Mouse (Mus musculus) CH12.LX (cell line): Measurements from ENCODE around the gene Esam. TPM values are rescaled to one million over a fixed set of nuclear protein-coding genes. Genes with fewer than 3 reads are reported as not detected.

Experiments used
- DNase-seq: peaks from one replicate; pipeline ENCODE4 v3.0.0-alpha.2; 2013; ENCODE audit errors: extremely low read depth
- H3K27ac ChIP-seq: 2 replicates; pipeline ENCODE4 v1.5.1; 2012; ENCODE audit warnings: low read depth, mild to moderate bottlenecking, control low read depth, moderate library complexity; ENCODE audit not compliant: insufficient read depth
- H3K27me3 ChIP-seq: replicated peaks from 2 replicates; pipeline ENCODE3; 2012; ENCODE audit warnings: inconsistent platforms
- H3K36me3 ChIP-seq, 2 experiments: replicated peaks in 1 of 2; 2 replicates each; pipeline versions ENCODE3 to v1.6.1; 2012; ENCODE audit warnings: inconsistent platforms in 1 of 2, low read length in 1 of 2, mild to moderate bottlenecking in 1 of 2, mixed read lengths in 1 of 2, moderate library complexity in 1 of 2; ENCODE audit not compliant: control insufficient read depth in 1 of 2, insufficient read depth in 1 of 2
- H3K4me1 ChIP-seq, 2 experiments: 2 replicates each; pipeline ENCODE4 v1.6.1; 2012; ENCODE audit warnings: inconsistent platforms in 1 of 2, moderate library complexity in 1 of 2; ENCODE audit not compliant: insufficient read depth in 2 of 2, control insufficient read depth in 1 of 2
- H3K4me2 ChIP-seq: 2 replicates; pipeline ENCODE4 v1.6.1; 2012; ENCODE audit warnings: low read depth, mild to moderate bottlenecking, control low read depth; ENCODE audit not compliant: poor library complexity, insufficient read depth, severe bottlenecking
- H3K4me3 ChIP-seq, 3 experiments: fragments of 150-350 bp in 1 of 3; sonication (generic) in 1 of 3; replicated peaks in 1 of 3; 2 replicates each; pipeline versions ENCODE3 to v1.5.1; 2011 to 2012; ENCODE audit warnings: low read depth in 2 of 3, low read length in 2 of 3, mild to moderate bottlenecking in 2 of 3, moderate library complexity in 2 of 3, control low read depth in 1 of 3, improper control_type of control experiment in 1 of 3, inconsistent platforms in 1 of 3, mixed read lengths in 1 of 3; ENCODE audit not compliant: poor library complexity in 1 of 3
- H3K79me2 ChIP-seq: replicated peaks from 2 replicates; pipeline ENCODE4 v1.6.1; 2012; ENCODE audit warnings: mild to moderate bottlenecking, moderate library complexity; ENCODE audit not compliant: control insufficient read depth, poor library complexity, insufficient read depth, severe bottlenecking; ENCODE audit errors: extremely low read depth
- H3K9ac ChIP-seq: 2 replicates; pipeline ENCODE4 v1.6.1; 2012; ENCODE audit warnings: low read depth, mild to moderate bottlenecking, control low read depth, moderate library complexity; ENCODE audit not compliant: insufficient read depth
- H3K9me3 ChIP-seq: replicated peaks from 2 replicates; pipeline ENCODE3; 2012; ENCODE audit warnings: low read length, inconsistent platforms, mixed read lengths
- CHD1 ChIP-seq: IDR thresholded peaks from 2 replicates; pipeline ENCODE4 v1.6.1; 2012; ENCODE audit warnings: low read depth, low read length, improper control_type of control experiment, inconsistent platforms
- CHD2 ChIP-seq: IDR thresholded peaks from 2 replicates; pipeline ENCODE4 v1.6.1; 2011; ENCODE audit warnings: low read length, improper control_type of control experiment
- ELF1 ChIP-seq: IDR thresholded peaks from 2 replicates; pipeline ENCODE4 v1.6.1; 2014; ENCODE audit warnings: low read depth, mild to moderate bottlenecking, inconsistent platforms, low read length, improper control_type of control experiment
- GABPA ChIP-seq: IDR thresholded peaks from 2 replicates; pipeline ENCODE4 v1.6.1; 2012; ENCODE audit warnings: low read depth, low read length, improper control_type of control experiment, inconsistent platforms; ENCODE audit not compliant: insufficient replicate concordance
- JUN ChIP-seq: IDR thresholded peaks from 2 replicates; pipeline ENCODE4 v1.6.1; 2011; ENCODE audit warnings: low read depth, mild to moderate bottlenecking, low read length, improper control_type of control experiment, moderate library complexity; ENCODE audit not compliant: insufficient read depth
- JUND ChIP-seq: conservative IDR thresholded peaks from 2 replicates; pipeline ENCODE4 v1.6.1; 2011; ENCODE audit warnings: low read depth, low read length, improper control_type of control experiment
- MAX ChIP-seq: IDR thresholded peaks from 2 replicates; pipeline ENCODE4 v1.6.1; 2011; ENCODE audit warnings: low read length, improper control_type of control experiment
- MAZ ChIP-seq: IDR thresholded peaks from 2 replicates; pipeline ENCODE4 v1.6.1; 2012; ENCODE audit warnings: low read depth, mild to moderate bottlenecking, inconsistent platforms, low read length, improper control_type of control experiment, moderate library complexity
- MXI1 ChIP-seq: IDR thresholded peaks from 2 replicates; pipeline ENCODE4 v1.6.1; 2011; ENCODE audit warnings: mild to moderate bottlenecking, low read depth, low read length, improper control_type of control experiment
- MYC ChIP-seq: IDR thresholded peaks from 2 replicates; pipeline ENCODE4 v1.6.1; 2011; ENCODE audit warnings: low read depth, mild to moderate bottlenecking, improper control_type of control experiment, low read length
- NELFE ChIP-seq: IDR thresholded peaks from 2 replicates; pipeline ENCODE4 v1.6.1; 2011; ENCODE audit warnings: low read depth, low read length, improper control_type of control experiment
- NRF1 ChIP-seq: IDR thresholded peaks from 2 replicates; pipeline ENCODE4 v1.6.1; 2014; ENCODE audit warnings: low read depth, mild to moderate bottlenecking, inconsistent platforms, low read length, improper control_type of control experiment, moderate library complexity
- RCOR1 ChIP-seq: conservative IDR thresholded peaks from 2 replicates; pipeline ENCODE4 v1.6.1; 2012; ENCODE audit warnings: low read depth, mild to moderate bottlenecking, inconsistent platforms, low read length, improper control_type of control experiment
- SIN3A ChIP-seq: IDR thresholded peaks from 2 replicates; pipeline ENCODE4 v1.6.1; 2012; ENCODE audit warnings: low read length, improper control_type of control experiment, inconsistent platforms
- SMC3 ChIP-seq: IDR thresholded peaks from 2 replicates; pipeline ENCODE4 v1.6.1; 2011; ENCODE audit warnings: low read depth, low read length, improper control_type of control experiment
- TBP ChIP-seq: conservative IDR thresholded peaks from 2 replicates; pipeline ENCODE4 v1.6.1; 2011; ENCODE audit warnings: low read depth, low read length, improper control_type of control experiment
- USF1 ChIP-seq: IDR thresholded peaks from 2 replicates; pipeline ENCODE4 v1.6.1; 2014; ENCODE audit warnings: low read depth, mild to moderate bottlenecking, inconsistent platforms, low read length, improper control_type of control experiment
- USF2 ChIP-seq: conservative IDR thresholded peaks from 2 replicates; pipeline ENCODE4 v1.6.1; 2011; ENCODE audit warnings: low read depth, low read length, improper control_type of control experiment
- ZC3H11A ChIP-seq: IDR thresholded peaks from 2 replicates; pipeline ENCODE4 v1.6.1; 2012; ENCODE audit warnings: low read depth, mild to moderate bottlenecking, inconsistent platforms, low read length, improper control_type of control experiment
- ZKSCAN1 ChIP-seq: IDR thresholded peaks from 2 replicates; pipeline ENCODE4 v1.6.1; 2012; ENCODE audit warnings: low read depth, inconsistent platforms, low read length, improper control_type of control experiment, borderline replicate concordance
- ZNF384 ChIP-seq: IDR thresholded peaks from 2 replicates; pipeline ENCODE4 v1.6.1; 2012; ENCODE audit warnings: low read depth, low read length, improper control_type of control experiment, inconsistent platforms
- dilution Hi-C: fragments of 300-500 bp; cut with MboI; formaldehyde crosslinking; loops from 2 replicates; pipeline ENCODE4 v1.14.3; 2020; ENCODE audit warnings: low sequenced_read_pairs; ENCODE audit not compliant: extremely low pct_unique_long_range_greater_than_20kb, extremely low pct_ligation_motif_present
- in situ Hi-C: fragments of 300-500 bp; cut with MboI; formaldehyde crosslinking; loops from 3 replicates; pipeline ENCODE4 v1.14.3; 2019; ENCODE audit warnings: low sequenced_read_pairs, low pct_ligation_motif_present, low pct_unique_long_range_greater_than_20kb, mixed read lengths
- polyA plus RNA-seq: library from polyadenylated mRNA; unstranded; fragments of >175 nt; gene quantifications from 2 replicates; pipeline ENCODE4 v1.2.1, GENCODE M21; 2012; ENCODE audit warnings: low read depth; ENCODE audit not compliant: insufficient read length
- total RNA-seq, 2 experiments: library from RNA; depleted of rRNA; stranded (reverse); fragments of 300-350 nt in 1 of 2; fragments of >200 nt in 1 of 2; gene quantifications; 2 replicates each; pipeline ENCODE4 v1.2.3; 2012 to 2014

The Esam gene
- total and polyA plus RNA-seq, 3 experiments = 0.21 to 0.42 (median 0.37) TPM

GRCm38 (mm10) chr9:37551751-37552531, 24.1 kb downstream of the Esam start:
- H3K4me2 ChIP-seq = peak overlapping the region; percentile 77
- H3K27ac ChIP-seq = no peak overlapping the region
- peak overlapping the region; percentile 18; the same call in 1 of the 2 replicates for H3K9ac ChIP-seq
- peak overlapping the region in 2 of 3 experiments; percentile 22 to 41 for H3K4me3 ChIP-seq
- H3K27me3 ChIP-seq = peaks cover 31% of the 10 kb centered on the region
- no peaks in the 10 kb centered on the region for H3K36me3 ChIP-seq
- H3K4me1 ChIP-seq = peaks cover 6 to 45% of the 10 kb centered on the region in 2 experiments
- in situ Hi-C loops (no loop called here), dilution Hi-C loops (no loop called here)
- no peak for TF ChIP-seq NRF1
- TF ChIP-seq MAZ = no peak
- no peak for TF ChIP-seq CHD2
- TF ChIP-seq GABPA = no peak
- no peaks in the 10 kb centered on the region for H3K79me2 ChIP-seq
- no peaks in the 10 kb centered on the region for H3K9me3 ChIP-seq
- DNase-seq = no peak

- no peaks in the 10 kb centered on the region for H3K36me3 ChIP-seq
- H3K9me3 ChIP-seq = no peaks in the 10 kb centered on the region
- peak within 1 kb of the TSS; percentile 77 for H3K4me2 ChIP-seq
- dilution Hi-C loops (no loop called here), in situ Hi-C loops (no loop called here)
- no peak within 1 kb of the TSS for H3K27ac ChIP-seq
- peak; percentile 68 for DNase-seq
- TF ChIP-seq SMC3 (no peak), TBP (no peak), NELFE (no peak), SIN3A (0 out of 2 replicates have a peak, but pooled peaks have one; percentile 58)
- peak within 1 kb of the TSS in 2 of 3 experiments; percentile 22 to 41 for H3K4me3 ChIP-seq
- H3K9ac ChIP-seq = peak within 1 kb of the TSS; percentile 18; the same call in 1 of the 2 replicates
- no peaks in the 10 kb centered on the region for H3K79me2 ChIP-seq
- H3K4me1 ChIP-seq = peaks cover 6 to 45% of the 10 kb centered on the region in 2 experiments
- peaks cover 31% of the 10 kb centered on the region for H3K27me3 ChIP-seq
Measured at GRCm38 (mm10) chr9:37552536-37553293, 24.8 kb downstream of the Esam start, which contains the start of gene Nrgn. Nrgn (minus strand) TSS chr9:37552904.

DNA sequence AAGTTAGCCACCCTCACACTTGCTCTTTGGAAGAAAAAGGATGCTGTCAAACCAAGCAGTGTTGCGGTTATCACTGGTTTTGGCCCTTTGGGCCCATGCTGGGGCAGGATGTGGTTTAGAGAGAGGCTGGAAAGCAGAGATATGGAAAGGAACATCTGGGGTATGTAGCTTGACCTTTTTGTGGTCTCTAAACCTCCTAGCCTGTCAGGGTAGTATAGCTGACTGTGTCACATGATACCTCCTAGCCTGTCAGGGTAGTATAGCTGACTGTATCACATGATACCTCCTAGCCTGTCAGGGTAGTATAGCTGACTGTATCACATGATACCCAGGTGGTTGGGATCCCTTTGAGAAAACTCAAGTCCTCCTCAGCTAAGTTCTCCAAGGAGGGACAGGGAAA, 26.4 kb downstream of the Esam start:
- no peaks in the 10 kb centered on the region for H3K9me3 ChIP-seq
- dilution Hi-C loops (no loop called here), in situ Hi-C loops (no loop called here)
- H3K79me2 ChIP-seq = no peaks in the 10 kb centered on the region
- no peak overlapping the region for H3K4me2 ChIP-seq
- H3K27me3 ChIP-seq = peaks cover 29% of the 10 kb centered on the region
- H3K4me1 ChIP-seq = peaks cover 6 to 45% of the 10 kb centered on the region in 2 experiments
- no peaks in the 10 kb centered on the region for H3K36me3 ChIP-seq
- H3K9ac ChIP-seq = no peak overlapping the region
- H3K27ac ChIP-seq = no peak overlapping the region
- no peak for TF ChIP-seq TBP
- no peak for TF ChIP-seq RCOR1
- TF ChIP-seq MYC = no peak
- TF ChIP-seq JUND = no peak
- peak; percentile 18; the same call in 1 of the 2 replicates for TF ChIP-seq USF1
- no peak for TF ChIP-seq JUN
- peak; percentile 59 for TF ChIP-seq USF2
- TF ChIP-seq ZKSCAN1 = no peak
- no peak for TF ChIP-seq MAX
- no peak for TF ChIP-seq ZNF384
- TF ChIP-seq MXI1 = no peak
- TF ChIP-seq ZC3H11A = no peak
- TF ChIP-seq ELF1 = no peak
- no peak for TF ChIP-seq CHD1
- TF ChIP-seq NRF1 = no peak
- DNase-seq = peak; percentile 34
- H3K4me3 ChIP-seq = no peak overlapping the region
